Mouse (Mus musculus) liver, adult (tissue): ENCODE data around the gene Mn1.

ENCODE experiments used
- GATA4 ChIP-seq: IDR thresholded peaks from 2 replicates; pipeline ENCODE4 v1.6.1; 2014; ENCODE audit warnings: mild to moderate bottlenecking, low read length; ENCODE audit not compliant: insufficient replicate concordance

Mn1 gene

DNA sequence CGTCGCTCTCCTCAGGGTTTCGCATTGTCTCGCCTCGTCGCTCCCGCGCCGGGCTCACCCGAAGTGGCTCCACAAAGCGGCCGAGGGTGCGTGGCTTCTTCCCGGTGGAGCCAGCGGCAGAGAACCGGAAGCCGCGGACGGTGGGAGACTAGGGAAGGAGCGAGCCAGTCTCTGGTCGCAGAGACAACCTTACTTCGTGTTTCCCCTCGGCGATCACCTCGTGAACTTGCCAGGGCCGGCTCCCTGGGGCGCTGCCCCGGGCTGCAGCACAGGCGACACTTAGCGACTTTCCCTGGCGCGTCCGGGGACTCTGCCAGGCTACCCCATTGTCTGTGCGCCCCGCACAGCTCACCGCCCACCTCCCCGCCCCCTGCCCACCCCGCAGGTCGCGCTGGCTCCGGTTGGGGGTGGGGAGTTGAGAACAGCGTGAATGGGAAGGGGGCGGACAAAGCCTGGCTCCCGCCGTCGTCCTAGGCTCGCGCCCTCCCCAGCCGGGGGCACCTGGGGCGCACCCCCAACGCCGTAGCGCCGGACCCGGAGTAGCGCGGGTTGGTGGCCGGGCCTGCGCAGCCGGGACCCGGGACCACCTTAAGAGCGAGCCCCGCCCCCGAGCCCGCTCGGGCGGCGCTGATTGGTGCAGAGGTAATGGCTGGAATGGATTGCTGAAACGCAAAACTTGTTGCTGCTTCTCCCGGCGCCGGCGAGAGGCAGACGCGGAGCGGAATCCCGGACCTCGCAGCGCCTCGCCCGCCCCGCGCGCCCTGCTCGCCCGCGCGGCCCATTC lies at the start of gene Mn1:
Mn1 (plus strand) TSS at position 772 of the 784 bp plus-strand sequence.
- no peak for TF ChIP-seq GATA4

DNA sequence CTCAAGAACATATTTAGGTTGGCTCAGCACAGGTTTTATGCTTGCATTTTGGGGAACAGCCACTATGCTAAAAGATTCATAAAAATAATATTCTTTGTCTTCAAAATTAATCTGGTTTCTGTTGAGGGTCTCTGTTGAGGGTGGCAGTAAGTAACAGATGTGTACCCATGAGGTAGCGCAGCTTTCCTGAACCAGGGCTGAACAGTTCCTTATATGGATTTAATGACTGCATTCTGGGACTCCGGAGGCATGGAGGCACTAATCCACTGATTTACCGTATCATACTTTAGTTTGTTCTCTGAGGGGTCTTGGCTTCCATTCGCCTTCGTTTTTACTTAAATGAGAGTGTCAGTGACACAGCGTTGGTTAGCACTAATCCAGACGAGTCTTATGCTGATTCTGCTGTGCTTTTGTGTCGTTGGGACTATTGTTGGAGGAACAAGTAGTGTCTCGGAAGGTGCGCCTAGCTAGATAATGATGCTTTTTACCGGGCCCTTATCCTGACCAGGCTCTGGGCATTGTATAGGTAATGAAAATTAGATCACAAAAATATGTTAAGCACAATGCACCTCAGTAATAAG lies 49.1 kb upstream of the Mn1 start:
- no peak for TF ChIP-seq GATA4

DNA sequence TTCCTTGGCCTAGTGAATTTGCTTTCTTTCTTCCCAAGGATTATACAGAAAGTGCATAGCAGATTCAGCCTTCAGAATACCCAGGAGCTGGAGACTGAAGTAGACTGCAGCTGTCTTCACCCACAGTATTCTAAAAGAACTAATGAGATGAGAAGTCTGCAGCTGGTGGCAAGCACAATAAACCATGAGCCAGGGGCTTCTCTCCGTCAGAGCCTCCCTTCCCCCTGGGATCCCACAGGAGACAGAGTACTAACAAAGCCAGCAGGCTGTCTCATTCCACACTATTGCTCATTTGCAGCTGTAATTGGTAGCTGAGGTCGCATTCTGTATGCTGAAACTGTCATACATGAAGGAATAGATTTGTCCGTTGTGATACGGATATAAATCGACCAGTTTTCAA lies 48.6 kb upstream of the Mn1 start:
- TF ChIP-seq GATA4 = no peak

DNA sequence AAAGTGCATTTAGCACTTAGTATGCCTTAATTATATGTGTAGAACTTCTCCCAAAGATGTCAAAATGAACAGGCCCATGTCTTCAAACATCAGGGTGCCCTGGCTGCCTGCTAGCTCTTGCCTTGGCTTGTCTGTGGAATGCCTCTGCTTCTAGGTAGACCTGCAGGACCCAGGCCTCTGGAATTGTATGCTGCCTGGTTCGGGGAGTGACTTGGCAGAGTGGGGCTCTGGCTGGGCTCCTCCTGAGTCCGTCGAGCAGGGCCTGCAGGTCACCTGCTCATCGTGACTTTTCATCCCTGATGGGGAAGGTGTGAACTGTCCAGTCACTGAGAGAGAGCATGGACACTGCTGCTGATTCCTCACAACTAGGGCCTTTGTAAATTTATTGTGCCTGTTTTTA lies 41.5 kb upstream of the Mn1 start:
- TF ChIP-seq GATA4 = no peak

DNA sequence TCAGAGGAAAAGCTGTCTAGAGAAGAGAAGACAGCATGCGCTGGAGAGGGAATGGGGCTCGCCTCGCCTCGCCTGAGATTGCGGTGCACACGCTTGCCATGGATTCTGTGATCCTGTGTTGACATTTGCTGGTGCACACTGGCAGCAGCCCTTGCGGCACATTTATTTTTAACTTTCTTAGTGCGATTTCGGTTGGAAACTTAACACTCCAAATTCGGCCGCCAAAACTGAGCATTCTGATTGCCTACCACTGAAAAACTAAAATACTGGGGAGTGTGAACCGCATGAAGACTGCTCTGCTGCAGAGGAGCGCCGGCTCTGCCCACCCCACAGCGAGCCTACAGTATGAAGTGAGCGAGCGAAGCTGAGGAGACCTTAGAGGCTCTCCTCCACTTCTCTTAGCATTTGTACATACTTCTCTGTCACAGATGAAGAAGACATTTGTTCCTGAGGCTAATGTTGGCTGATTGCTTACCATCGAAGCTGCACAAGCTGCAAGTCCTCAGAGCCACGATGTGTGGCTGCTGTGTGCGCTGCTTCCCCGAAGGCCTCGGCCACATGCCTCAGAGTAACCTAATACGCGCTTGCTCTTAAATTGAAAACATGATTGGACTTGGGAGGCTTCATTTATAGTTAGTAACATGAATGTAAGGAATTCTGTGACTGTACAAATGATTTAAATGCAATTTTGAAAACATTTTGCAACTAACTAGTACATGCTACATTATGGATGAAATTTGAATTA lies 40.7 kb upstream of the Mn1 start:
- TF ChIP-seq GATA4 = no peak

DNA sequence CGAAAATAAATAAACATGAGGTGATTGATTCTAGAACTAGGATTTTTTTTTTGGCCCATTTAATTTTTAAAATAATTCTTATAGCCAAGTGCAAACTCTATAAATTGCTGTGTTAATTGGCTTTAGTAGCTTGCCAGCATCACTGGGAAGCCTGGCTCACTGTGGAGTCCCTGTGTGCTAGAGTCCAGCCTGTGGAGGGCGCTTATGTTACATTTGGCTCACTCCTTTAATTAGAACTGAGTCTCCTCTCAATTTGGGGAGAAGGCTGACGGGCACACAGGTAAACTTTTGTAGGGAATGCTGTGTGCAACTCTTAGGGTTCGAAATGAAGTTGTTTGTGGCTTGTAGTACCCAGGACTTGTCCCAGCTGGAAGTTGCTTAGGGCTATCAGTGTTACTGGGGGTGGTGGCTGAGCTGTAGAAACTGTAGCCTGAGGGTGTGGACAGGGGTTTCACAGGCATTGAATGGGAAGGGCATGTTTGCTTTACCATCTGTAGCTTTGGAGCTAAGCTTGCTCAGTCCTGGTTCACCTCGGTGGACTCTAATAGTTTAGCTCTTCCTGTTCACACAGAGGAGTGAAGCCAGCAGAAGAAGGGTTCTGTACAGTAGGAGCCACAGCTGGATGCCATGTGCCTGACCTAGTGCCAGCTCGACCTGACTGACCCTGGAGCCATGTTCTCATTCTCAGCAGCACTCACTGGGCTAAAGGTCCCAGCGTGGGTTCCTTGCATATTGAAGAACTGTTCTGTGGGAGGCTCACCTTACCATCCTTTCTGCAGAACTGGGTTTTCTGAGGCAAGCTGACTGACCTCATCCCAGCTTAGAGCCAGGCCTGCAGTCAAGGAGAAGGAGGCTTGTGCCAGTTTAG lies 38.8 kb upstream of the Mn1 start:
- no peak for TF ChIP-seq GATA4

DNA sequence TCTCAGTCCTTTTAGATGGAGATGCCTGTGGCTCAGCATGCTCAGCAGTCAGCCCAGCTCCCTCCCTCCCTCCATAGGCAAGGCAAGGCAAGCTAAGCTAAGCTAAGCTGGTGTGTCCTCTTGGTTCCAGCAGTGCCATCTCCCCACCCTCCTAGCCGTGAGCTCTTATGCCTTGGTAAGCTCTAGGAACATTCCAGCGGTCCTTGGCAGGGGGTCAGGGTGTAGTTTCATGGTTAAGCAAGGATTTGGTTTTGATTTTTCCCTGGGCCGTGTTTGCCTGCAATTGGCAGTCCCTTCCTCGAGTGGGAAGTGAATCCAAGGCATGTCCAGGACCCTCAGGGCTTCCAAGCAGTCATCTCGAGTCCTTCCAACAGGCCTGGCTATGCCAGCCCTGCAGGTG lies 33.8 kb upstream of the Mn1 start:
- no peak for TF ChIP-seq GATA4

DNA sequence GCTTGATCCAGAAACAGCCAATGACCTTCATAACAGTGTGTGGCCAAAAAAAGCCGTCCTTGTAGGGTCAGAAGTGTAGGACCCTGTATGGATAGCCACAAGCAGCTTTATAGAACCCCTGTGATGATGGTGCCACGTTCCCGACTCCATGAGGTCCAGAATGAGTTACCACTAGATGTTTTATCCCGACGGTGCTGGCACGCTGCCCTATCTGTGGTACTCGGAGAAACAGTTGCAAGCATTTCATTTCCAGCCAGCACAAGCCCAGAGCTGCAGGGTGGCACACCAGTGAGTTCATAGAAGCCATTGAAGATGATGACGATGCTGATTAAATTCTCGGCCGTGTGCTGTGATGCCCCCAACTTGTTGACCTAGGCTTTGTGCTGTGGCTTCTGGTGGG lies 26.3 kb upstream of the Mn1 start:
- no peak for TF ChIP-seq GATA4

DNA sequence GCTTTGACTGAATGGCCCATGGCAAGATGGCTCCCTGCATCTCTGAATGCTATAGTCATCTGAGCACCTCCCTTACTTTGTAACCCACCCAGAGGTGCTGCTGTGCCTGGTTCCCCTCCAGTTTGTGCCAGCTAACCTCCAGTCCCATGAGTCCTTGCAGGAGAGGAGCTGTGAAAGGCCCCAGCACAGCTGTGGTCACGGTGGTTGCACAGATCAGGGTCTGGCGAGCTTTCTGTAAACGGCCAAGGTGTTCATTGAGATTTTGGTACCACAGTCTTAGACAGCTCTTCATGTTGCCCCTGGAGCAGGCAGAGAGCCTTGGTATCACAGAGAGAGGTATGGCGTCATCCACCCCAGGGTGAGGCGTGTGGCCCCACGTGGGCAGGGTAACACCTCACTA lies 25.7 kb upstream of the Mn1 start:
- TF ChIP-seq GATA4 = no peak

DNA sequence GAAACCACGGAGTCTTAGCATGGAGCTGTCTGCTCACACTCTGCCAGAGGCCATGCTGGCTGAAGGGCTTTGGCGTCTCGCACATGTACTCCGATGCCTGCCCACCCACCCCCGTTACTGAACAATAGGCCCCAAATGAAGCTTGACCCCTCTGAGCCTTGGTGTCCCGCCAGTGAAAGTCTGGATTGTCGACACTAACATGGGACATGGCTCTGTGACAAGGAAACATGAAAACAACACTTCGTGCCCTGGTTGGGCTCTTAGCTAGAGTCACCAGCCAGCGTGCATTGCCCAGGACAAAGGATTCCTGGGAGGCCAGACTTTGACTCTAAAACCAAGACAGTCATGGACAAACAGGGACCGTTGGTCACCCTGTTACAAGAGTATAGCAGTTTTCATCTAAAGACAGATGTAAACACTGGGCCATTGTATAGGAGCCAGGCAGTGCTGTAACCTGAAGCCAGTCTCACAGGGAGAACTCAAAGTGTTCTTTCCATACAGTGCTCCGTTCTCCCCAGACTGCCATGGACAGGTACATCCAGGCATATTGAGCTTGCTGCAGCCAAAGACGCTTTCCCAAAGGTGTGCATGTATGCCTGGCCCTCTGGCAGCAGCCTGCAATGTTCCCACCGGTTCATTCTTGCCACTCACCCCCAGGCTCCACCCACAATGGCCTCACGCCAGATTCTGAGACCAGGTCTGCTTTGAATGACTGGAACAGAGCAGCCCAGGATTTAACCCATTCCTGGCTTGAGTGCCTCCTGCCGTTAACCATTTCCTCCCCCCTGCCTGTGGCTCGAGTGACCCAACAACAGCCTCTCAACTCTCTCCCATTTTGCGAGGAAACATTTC lies 23.6 kb upstream of the Mn1 start:
- TF ChIP-seq GATA4 = no peak

DNA sequence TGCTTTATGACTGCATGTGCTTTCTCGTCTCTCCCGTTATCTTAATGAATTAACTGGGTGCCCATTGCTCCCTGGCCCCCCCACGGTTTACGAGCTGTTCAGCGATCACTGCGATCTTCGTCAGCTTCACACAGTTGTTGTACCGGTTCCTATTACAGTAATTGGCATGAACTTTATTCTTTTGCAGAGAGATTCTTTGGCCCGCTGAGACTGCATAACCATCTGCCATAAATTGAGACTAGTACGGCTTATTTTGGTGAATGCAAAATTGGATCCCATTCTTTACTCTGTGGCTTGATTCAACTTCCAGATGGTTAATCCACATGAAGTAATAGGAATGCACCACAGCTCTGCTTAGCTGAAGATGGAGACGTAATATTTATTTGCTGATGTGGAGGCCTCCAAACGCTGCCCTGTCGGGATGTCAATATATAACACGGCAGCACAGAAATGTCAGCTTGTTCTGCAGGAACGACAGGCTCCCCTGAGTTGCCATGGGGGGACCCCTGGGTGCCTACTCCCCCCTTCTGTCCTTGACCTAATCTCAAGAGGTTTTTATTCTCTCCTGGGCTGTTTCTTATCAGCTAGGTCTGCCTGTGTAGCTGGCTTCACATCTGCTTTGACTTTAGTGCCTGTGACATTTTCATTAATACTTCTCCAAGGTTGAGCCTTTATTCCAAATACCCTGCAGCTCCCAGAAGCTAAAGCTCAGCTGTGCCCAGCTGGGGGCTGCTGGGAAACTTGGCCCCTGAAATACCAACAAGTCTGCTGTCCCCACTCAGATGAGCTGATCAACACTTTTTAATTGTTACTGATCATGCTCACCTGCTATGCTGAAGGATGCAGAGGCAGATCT lies 22.7 kb upstream of the Mn1 start:
- no peak for TF ChIP-seq GATA4

DNA sequence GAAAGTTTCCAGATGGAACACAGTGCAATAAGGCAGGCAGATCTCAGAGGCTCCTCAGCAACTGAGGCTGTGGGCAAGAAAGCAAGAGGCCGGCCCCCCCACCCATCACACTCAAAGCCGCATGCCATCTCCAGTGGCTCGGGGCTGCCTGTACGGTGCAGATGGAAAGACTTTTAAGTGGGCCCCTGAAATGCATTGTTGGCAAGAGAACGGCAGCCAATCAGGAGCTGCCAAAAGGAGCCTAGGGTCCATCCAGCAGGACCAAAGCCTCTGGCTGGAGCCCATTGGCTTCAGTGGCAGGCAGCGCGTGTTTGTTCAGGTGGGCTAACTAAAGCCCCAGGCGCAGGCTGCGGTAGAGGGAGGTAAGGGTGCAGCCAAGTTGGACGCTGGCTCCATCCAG lies 21.4 kb upstream of the Mn1 start:
- TF ChIP-seq GATA4 = no peak

DNA sequence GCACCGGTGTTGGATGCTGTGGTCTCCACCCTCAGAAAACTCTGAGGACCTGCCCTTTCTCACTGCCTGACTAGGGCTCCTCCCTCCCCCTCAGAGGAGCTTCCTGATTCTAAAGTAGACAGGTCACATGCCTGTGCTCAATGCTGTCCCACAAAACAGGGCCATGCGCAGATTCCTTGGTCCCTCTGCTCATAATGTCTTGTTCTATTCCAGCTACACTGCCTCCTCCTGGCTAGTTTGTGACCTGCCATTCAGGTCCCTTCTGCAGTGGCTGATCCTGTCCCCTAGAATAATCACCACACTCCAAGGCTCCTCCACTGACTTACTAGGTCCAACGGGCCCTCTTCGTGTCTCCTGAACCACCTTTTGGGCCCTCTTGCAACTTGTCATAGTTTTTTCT lies 21.0 kb upstream of the Mn1 start:
- no peak for TF ChIP-seq GATA4
